Mouse (Mus musculus) cerebellum, postnatal 36 days (tissue): Measurements from ENCODE around the gene Plk5.
A peak's percentile ranks its signal among the peaks of the same experiment; 100 is the strongest.

Source experiments
- DNase-seq, 2 experiments: peaks; one replicate each; pipeline ENCODE4 v3.0.0; 2021 to 2022; ENCODE audit warnings: mixed read lengths in 2 of 2

Plk5 gene

GRCm38 (mm10) chr10:80389185-80389708, 33.0 kb downstream of the Plk5 start:
- no peak for DNase-seq

DNA sequence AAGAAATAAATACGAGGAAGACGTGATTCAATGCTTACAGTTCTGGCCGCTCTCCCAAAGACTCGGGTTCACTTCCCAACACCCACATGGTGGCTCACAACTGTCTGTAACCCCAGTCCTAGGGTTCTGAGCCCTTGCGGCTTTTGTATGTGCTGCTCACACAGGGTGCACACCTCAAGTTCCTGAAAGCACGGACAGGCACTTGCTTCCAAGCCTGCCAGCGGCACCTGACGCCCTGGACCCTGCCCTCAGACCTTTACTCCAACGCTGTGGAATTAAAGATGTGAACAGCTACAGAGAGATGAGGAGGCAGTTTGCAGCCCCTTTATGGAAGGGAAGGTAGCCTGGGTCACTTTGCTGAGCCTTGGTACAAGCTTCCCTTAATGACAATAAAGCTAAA, 34.4 kb downstream of the Plk5 start:
- DNase-seq, result no peak

DNA sequence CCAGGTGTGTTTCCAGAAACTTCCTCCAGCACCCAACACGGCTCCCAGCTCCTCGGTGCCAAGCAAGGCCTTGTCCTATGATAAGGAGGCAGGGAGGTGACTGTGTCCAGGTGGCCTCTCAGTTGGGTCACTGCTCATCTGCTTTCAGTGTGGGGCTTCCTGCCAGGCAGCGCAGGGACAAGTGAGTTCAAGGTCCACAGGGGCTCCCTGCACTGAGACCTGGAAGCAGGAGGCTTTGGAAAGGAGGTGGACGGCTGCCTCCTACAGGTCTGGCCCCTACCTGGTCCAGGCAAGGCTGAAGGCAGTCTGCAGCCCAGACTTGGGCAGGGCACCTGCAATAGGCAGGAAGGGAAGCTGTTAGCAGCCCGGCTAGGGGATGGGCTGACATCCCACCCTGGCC, 36.4 kb downstream of the Plk5 start:
- DNase-seq, result no peak

DNA sequence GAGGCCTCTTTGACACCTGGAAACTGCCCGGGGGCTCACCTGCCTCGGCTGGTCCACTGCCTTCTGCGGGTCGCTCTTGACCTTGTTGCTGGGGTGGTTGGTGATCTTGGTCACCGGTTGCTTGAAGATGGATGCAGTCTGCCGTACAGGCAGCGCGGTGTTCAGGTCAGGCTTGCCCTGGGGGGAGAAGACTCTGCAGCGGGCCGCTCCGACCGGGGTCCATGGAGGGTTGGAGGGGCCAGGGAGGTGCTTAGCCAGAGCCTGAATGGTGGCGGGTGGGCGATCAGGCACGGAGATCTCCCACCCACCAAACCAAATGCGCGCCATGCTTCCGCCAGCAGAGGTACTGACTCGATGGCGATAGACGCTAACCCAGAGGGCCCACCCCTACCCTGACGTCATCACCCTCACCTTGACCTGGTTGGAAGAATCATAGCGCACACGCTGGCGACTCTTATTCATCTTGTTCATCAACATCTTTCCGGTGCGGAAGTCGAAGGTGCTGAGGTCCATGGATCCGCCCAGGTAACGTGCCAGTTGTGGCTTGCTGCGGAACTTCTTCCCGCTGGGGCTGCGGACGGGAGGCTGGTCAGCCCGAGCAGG, 38.9 kb downstream of the Plk5 start:
- no peak for DNase-seq

GRCm38 (mm10) chr10:80396822-80397523, 40.7 kb downstream of the Plk5 start:
- no peak for DNase-seq

- DNase-seq, result no peak
These were observed 41.4 kb downstream of the Plk5 start for GRCm38 (mm10) chr10:80397524-80398173.

DNA sequence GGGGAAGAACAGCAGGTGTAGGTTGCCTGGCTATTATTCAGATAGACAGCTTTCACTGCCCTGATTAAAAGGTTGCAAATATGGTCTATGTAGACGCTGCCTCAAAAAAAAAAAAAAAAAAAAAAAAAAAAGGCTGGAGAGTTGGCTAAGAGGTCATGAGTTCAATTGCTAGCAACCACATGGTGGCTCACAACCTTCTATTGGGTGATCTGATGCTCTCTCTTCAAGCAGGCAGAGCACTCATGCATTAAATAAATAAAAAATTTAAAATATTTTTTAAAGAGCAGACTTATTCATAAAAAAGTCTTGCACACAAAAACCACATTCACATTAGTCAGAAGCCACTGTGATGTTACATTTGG, 41.9 kb downstream of the Plk5 start:
- no peak for DNase-seq

- peak; percentile 99 for DNase-seq
These were observed 42.5 kb downstream of the Plk5 start for GRCm38 (mm10) chr10:80398719-80399190.

DNA sequence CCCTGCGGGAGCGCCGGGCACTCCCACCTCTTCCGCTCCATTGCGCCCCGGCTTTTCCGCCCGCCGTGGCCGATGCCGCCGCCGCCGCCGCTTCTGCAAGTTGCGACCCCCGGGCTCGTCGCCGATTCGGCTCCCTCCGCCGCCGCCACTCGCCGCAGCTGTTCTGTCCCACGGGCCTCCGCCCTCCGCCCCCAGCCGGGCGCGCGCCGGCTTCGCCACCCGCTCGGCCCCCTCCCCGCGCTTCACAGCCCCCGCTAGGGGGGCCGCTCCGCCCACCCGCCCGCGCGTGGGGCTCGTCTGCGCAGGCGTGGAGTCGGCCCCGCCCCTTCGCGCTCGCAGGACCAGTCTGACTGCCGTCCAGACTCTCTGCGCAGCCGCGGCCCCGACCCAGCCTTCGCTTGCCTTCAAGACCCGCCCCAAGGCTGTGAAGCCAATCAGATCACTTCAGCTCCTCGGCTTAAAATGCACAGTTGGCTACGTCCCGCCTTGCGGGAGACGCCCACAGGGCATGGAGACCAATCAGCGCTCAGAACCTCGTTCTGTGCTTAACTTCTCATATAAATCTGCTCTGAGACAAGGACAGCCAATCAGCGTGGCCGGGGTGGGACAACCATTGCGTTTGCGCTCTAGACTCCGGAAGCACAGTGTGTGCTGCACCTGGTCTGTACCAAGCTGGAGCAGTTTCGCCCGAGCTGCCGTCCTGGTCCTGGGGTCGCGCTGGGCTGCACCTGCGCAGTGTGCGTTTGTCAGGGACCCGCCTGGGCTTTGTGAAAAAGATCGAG, 43.1 kb downstream of the Plk5 start, which contains the start of gene Mbd3:
Gene Mbd3 (minus strand): TSS at position 360 of the 782 bp plus-strand sequence.
- peak; percentile 99 to 100 for DNase-seq

GRCm38 (mm10) chr10:80399973-80400703, 43.9 kb downstream of the Plk5 start:
- DNase-seq, result no peak

- DNase-seq, result no peak
These were observed 44.5 kb downstream of the Plk5 start for GRCm38 (mm10) chr10:80400704-80401161.

DNA sequence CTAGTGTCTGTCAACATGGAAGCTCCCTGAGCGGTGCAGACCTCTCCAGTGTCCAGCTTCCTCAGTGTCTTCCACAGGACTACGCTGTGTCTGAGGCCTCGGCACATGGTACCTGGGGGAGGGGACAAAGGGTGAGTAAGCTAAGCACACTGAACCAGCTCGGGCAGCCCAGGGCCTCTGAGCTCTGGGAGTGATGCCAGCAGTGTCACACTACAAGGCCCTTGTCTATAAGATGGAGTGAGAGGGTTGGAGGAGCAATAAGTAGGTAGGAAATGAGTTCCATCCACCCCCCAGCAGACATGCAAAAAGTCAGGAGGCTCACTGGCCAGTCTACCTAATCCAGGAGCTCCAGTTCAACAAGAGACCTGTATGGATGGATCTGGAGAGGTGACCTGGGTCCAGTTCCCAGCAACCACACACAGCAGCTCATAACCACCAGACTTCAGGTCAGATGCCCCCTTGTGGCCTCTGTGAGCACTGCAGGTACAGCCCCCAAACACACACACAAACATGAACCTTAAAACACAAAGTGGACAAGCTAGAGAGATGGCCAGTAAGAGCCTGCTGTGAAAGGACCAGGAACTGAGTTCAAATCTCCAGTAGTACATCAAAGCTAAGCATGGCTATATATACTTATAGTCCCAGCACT, 46.9 kb downstream of the Plk5 start:
- DNase-seq, result no peak

- no peak for DNase-seq
These were observed 49.4 kb downstream of the Plk5 start for GRCm38 (mm10) chr10:80405481-80406173.

GRCm38 (mm10) chr10:80406684-80407501, 50.6 kb downstream of the Plk5 start, which contains the start of gene Uqcr11:
Uqcr11 (minus strand) TSS chr10:80406830.
- peak; percentile 91 to 92 for DNase-seq

DNA sequence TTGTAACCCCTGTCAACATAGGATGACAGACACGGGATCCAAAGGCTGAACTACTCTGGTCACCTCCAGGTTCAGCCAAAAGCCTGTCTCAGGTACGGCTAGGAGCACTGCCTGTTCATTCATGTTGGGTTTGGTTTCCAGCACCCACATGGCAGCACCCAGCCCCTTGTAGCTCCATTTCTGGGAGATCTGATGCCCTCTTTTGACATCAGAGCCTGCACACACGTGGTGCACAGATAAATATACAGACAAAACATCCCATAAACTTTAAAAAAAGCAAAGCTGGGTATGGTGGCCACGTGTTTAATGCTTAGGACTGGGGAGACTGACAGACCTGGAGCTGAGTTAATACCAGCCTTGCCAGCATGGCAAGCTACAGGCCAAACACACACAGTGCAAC, 51.7 kb downstream of the Plk5 start:
- DNase-seq, result no peak

DNA sequence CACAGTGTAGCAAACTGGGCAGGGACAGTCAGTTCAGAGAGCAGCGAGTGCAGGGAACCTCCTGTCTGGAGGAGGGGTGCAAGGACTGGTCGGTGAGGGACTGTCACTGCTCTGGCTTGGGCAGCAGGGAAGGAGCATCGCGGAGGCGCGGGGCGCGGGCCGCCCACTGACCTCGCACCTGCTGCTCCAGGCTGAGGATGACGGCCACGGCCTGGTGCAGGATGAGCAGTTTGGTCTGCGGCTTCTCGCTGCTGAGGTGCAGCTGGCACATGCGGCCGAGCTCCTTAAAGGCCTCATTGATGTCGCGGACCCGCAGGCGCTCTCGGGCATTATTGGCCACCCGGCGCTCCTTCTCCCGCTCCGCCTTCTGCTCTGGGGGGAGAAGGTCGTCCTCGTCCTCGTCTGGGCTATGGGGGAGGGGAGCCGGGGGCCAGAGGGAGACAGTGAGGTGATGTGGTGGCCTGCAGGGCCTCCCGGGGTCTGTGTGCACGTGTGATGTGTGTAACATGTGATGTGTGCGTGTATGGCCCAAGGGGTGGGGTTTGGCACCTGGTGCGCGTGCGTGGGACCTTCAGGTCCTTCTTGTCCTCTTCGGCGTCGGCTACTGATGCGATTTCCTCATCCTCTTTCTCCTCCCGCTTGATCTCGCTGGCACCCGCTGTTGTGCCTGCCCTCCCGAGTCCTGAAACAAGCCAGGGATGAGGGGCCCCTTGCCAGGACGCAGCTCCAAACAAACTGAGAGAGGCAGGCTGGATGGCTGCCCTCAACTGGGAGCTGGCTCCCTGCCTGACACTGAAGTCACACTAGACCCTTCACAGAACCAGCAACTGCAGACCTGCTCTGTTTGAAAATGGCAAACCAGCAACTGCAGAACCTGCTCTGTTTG, 56.6 kb downstream of the Plk5 start:
- DNase-seq, result peak; percentile 87 to 91
